Mouse (Mus musculus): ENCODE measurements around the gene Gm26992.
A peak's percentile ranks its signal among the peaks of the same experiment; 100 is the strongest.
"Not testable (repeated sequence)": the region's sequence is repeated elsewhere in the genome, so short reads cannot be mapped to it uniquely, and the experiment has no call there.

The Gm26992 gene

GRCm38 (mm10) chrX:103421710-103422109 lies at the start of gene Gm26992:
Gene Gm26992, plus strand, starts transcription at chrX:103422010.
- DNase-seq (ENCODE audit: low read depth, low spot score): no peak

- no peak for DNase-seq (ENCODE audit: low read depth, low spot score)
Measured at GRCm38 (mm10) chrX:103374250-103374649, 47.6 kb upstream of the Gm26992 start.

- DNase-seq (ENCODE audit: low read depth, low spot score): no peak
Measured at GRCm38 (mm10) chrX:103384528-103384927, 37.3 kb upstream of the Gm26992 start.

- no peak for DNase-seq (ENCODE audit: low read depth, low spot score)
Measured at GRCm38 (mm10) chrX:103388131-103388530, 33.7 kb upstream of the Gm26992 start.

- DNase-seq (ENCODE audit: low read depth, low spot score): no peak
Measured at GRCm38 (mm10) chrX:103393841-103394240, 28.0 kb upstream of the Gm26992 start.

GRCm38 (mm10) chrX:103405021-103405420 lies 16.8 kb upstream of the Gm26992 start:
- peak; percentile 2 for DNase-seq (ENCODE audit: low read depth, low spot score)

GRCm38 (mm10) chrX:103414167-103414566 lies 7.6 kb upstream of the Gm26992 start, which contains the start of gene Tsx:
Gene Tsx, plus strand, starts transcription at chrX:103414467.
- DNase-seq (ENCODE audit: low read depth, low spot score): no peak

GRCm38 (mm10) chrX:103427677-103428076 lies 5.9 kb downstream of the Gm26992 start:
- no peak for DNase-seq (ENCODE audit: low read depth, low spot score)

- no peak for DNase-seq (ENCODE audit: low read depth, low spot score)
Measured at GRCm38 (mm10) chrX:103432293-103432692, 10.5 kb downstream of the Gm26992 start.

- no peak for DNase-seq (ENCODE audit: low read depth, low spot score)
Measured at GRCm38 (mm10) chrX:103438023-103438422, 16.2 kb downstream of the Gm26992 start.

GRCm38 (mm10) chrX:103440803-103441202 lies 19.0 kb downstream of the Gm26992 start:
- peak; percentile 45 for DNase-seq (ENCODE audit: low read depth, low spot score)

- peak; percentile 40 for DNase-seq (ENCODE audit: low read depth, low spot score)
Measured at GRCm38 (mm10) chrX:103443755-103444154, 21.9 kb downstream of the Gm26992 start.

GRCm38 (mm10) chrX:103447539-103448169 lies 25.8 kb downstream of the Gm26992 start:
- DNase-seq (ENCODE audit: low read depth, low spot score): no peak

GRCm38 (mm10) chrX:103448429-103448828 lies 26.6 kb downstream of the Gm26992 start:
- DNase-seq (ENCODE audit: low read depth, low spot score): not testable (repeated sequence)

- DNase-seq (ENCODE audit: low read depth, low spot score): not testable (repeated sequence)
Measured at GRCm38 (mm10) chrX:103448943-103449722, 27.3 kb downstream of the Gm26992 start.

GRCm38 (mm10) chrX:103452815-103453214 lies 31.0 kb downstream of the Gm26992 start:
- no peak for DNase-seq (ENCODE audit: low read depth, low spot score)

- DNase-seq (ENCODE audit: low read depth, low spot score): no peak
Measured at GRCm38 (mm10) chrX:103460056-103460455, 38.2 kb downstream of the Gm26992 start.

GRCm38 (mm10) chrX:103468998-103469397 lies 47.2 kb downstream of the Gm26992 start:
- DNase-seq (ENCODE audit: low read depth, low spot score): no peak

- no peak for DNase-seq (ENCODE audit: low read depth, low spot score)
Measured at GRCm38 (mm10) chrX:103472346-103472745, 50.5 kb downstream of the Gm26992 start.

GRCm38 (mm10) chrX:103477507-103477906 lies 55.7 kb downstream of the Gm26992 start:
- DNase-seq (ENCODE audit: low read depth, low spot score): peak; percentile 43

GRCm38 (mm10) chrX:103481243-103482096 lies 59.7 kb downstream of the Gm26992 start:
- DNase-seq (ENCODE audit: low read depth, low spot score): peak; percentile 36

- no peak for DNase-seq (ENCODE audit: low read depth, low spot score)
Measured at GRCm38 (mm10) chrX:103482097-103482451, 60.3 kb downstream of the Gm26992 start.

Data from embryo, embryonic 11.5 days (tissue).